ENCODE assay signal across 41 mouse cellular contexts in the genomic region with DNA sequence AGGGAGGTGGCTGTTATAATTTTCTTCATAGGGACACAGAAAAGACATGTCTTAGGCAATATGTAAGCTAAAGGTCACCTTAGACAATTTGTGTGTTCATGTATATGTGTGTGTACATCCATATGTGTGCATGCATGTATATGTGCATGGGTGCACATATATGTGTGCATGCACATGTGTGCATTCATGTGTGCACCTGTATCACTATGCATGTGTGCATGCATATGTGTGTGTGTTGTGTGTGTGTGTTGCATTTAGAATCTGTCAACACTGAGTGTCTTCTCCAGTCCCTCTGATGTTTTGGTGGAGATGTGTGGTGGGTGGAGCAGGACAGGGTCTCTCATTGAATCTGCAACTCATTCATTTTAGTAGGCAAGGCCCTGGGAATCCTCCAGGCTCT. TPM values are rescaled to one million over a fixed set of nuclear protein-coding genes. Genes with fewer than 3 reads are reported as not detected.
"Had no signal": no experiment of that assay in that cellular context is flagged by ENCODE, and none has a peak within 500 bp of the region (broad histone marks: within the 10 kb centered on the region; RNA-seq: fewer than 3 reads in every experiment).

No protein-coding gene starts in this region.

- H3K27me3 ChIP-seq: limb, embryonic 12.5 days; limb, embryonic 13.5 days; limb, embryonic 15.5 days; liver, embryonic 12.5 days; liver, embryonic 13.5 days; liver, embryonic 15.5 days; lung, embryonic 15.5 days; midbrain, embryonic 12.5 days; midbrain, embryonic 13.5 days; midbrain, embryonic 15.5 days had no signal

- H3K4me3 ChIP-seq: left cerebral cortex, adult 2 months; limb, embryonic 10.5 days; limb, embryonic 12.5 days; limb, embryonic 13.5 days; limb, embryonic 15.5 days; liver, embryonic 12.5 days; liver, embryonic 13.5 days; liver, embryonic 15.5 days; lung, embryonic 15.5 days; megakaryocyte, embryonic 14.5 days; midbrain, embryonic 10.5 days; midbrain, embryonic 12.5 days; midbrain, embryonic 13.5 days; midbrain, embryonic 15.5 days had no signal

- DNase-seq: left cerebral cortex, postnatal 4 days; liver; liver, embryonic 13.5 days; liver, postnatal 0 days; lung, adult 18-20 months; lung, adult 2 months; lung, embryonic 14.5 days; lung, postnatal 10 days; lung, postnatal 14 days; lung, postnatal 36 days; lung, postnatal 4 days; midbrain, embryonic 14.5 days had no signal

- H3K27ac ChIP-seq: left cerebral cortex, adult 2 months; limb, embryonic 10.5 days; limb, embryonic 13.5 days; limb, embryonic 15.5 days; liver, embryonic 12.5 days; liver, embryonic 13.5 days; liver, embryonic 14.5 days; liver, embryonic 15.5 days; lung, embryonic 15.5 days; macrophage; midbrain, embryonic 10.5 days; midbrain, embryonic 12.5 days; midbrain, embryonic 13.5 days; midbrain, embryonic 15.5 days had no signal

- H3K4me1 ChIP-seq: limb, embryonic 10.5 days; limb, embryonic 13.5 days; limb, embryonic 15.5 days; liver, embryonic 12.5 days; liver, embryonic 13.5 days; liver, embryonic 15.5 days; lung, embryonic 15.5 days; megakaryocyte, embryonic 14.5 days; midbrain, embryonic 10.5 days; midbrain, embryonic 12.5 days; midbrain, embryonic 13.5 days; midbrain, embryonic 15.5 days had no signal

- ATAC-seq: liver, embryonic 12.5 days; liver, postnatal 0 days; lung, postnatal 0 days; midbrain, embryonic 13.5 days; midbrain, embryonic 15.5 days; midbrain, embryonic 16.5 days had no signal

- H3K9ac ChIP-seq: limb, embryonic 12.5 days; limb, embryonic 13.5 days; limb, embryonic 15.5 days; liver, embryonic 12.5 days; liver, embryonic 13.5 days; liver, embryonic 14.5 days; liver, embryonic 15.5 days; liver, postnatal 0 days; lung, embryonic 14.5 days; lung, embryonic 15.5 days; midbrain, embryonic 12.5 days; midbrain, embryonic 13.5 days; midbrain, embryonic 15.5 days had no signal

- H3K4me2 ChIP-seq: limb, embryonic 12.5 days; limb, embryonic 13.5 days; limb, embryonic 15.5 days; liver, embryonic 11.5 days; liver, embryonic 12.5 days; liver, embryonic 13.5 days; liver, embryonic 15.5 days; lung, embryonic 14.5 days; lung, embryonic 15.5 days; midbrain, embryonic 11.5 days; midbrain, embryonic 12.5 days; midbrain, embryonic 13.5 days; midbrain, embryonic 15.5 days had no signal

- H3K36me3 ChIP-seq: limb, embryonic 10.5 days; limb, embryonic 12.5 days; limb, embryonic 13.5 days; limb, embryonic 15.5 days; liver, embryonic 12.5 days; liver, embryonic 13.5 days; liver, embryonic 15.5 days; lung, embryonic 15.5 days; midbrain, embryonic 10.5 days; midbrain, embryonic 12.5 days; midbrain, embryonic 13.5 days; midbrain, embryonic 15.5 days had no signal

- H3K9me3 ChIP-seq: limb, embryonic 10.5 days; limb, embryonic 15.5 days; liver, embryonic 12.5 days; liver, embryonic 13.5 days; liver, embryonic 15.5 days; lung, embryonic 15.5 days; midbrain, embryonic 15.5 days had no signal

RNA-seq across cellular contexts. Expression of a gene that starts 12.3 kb away (rescaled TPM):
- total RNA-seq: left cerebral cortex, adult 18-20 months; left cerebral cortex, postnatal 10 days; left cerebral cortex, postnatal 14 days; left cerebral cortex, postnatal 36 days; left cerebral cortex, postnatal 4 days; megakaryocyte progenitor cell, adult 5-6 weeks; megakaryocyte, adult 5-6 weeks; megakaryocyte-erythroid progenitor cell, adult 5-6 weeks had no signal
- polyA plus RNA-seq: liver, adult 2 months; macrophage; midbrain, embryonic 11.5 days; midbrain, embryonic 12.5 days; midbrain, embryonic 13.5 days had no signal

RNA-seq across cellular contexts. Expression of a gene that starts 18.2 kb away (rescaled TPM):
- total RNA-seq: left cerebral cortex, postnatal 4 days; megakaryocyte progenitor cell, adult 5-6 weeks; megakaryocyte, adult 5-6 weeks; megakaryocyte-erythroid progenitor cell, adult 5-6 weeks had no signal
- polyA plus RNA-seq: limb, embryonic 10.5 days; limb, embryonic 11.5 days; limb, embryonic 12.5 days; limb, embryonic 13.5 days; liver, adult 2 months; liver, embryonic 11.5 days; liver, postnatal 0 days; lung, embryonic 15.5 days; lung, postnatal 0 days; macrophage; midbrain, embryonic 10.5 days; midbrain, embryonic 11.5 days; midbrain, embryonic 12.5 days; midbrain, embryonic 13.5 days; midbrain, embryonic 14.5 days; midbrain, embryonic 16.5 days; neural tube, embryonic 11.5 days had no signal
